In genomic region chr11:70234037-70234436, GRCm38 (mm10) we compare ENCODE assay signal across 11 mouse cellular contexts. TPM values are rescaled to one million over a fixed set of nuclear protein-coding genes. Genes with fewer than 3 reads are reported as not detected.
DNase-seq lines count a peak whose midpoint lies in the region; ATAC-seq lines count a peak whose summit lies in the region.
"Had no signal": no experiment of that assay in that cellular context is flagged by ENCODE, and none has a peak within 500 bp of the region (broad histone marks: within the 10 kb centered on the region; RNA-seq: fewer than 3 reads in every experiment).

No protein-coding gene starts in this region.

- WGBS in embryonic facial prominence, embryonic 14.5 days = 61% methylated on average over 5 of the region's 5 CpGs
- 66% methylated on average over 5 of the region's 5 CpGs for WGBS in limb, embryonic 10.5 days
- 60% methylated on average over 5 of the region's 5 CpGs for WGBS in hindbrain, embryonic 16.5 days

- H3K36me3 ChIP-seq in embryonic facial prominence, embryonic 14.5 days (ENCODE audit: control insufficient read depth, insufficient read depth, low read length) = peaks cover 16% of the 10 kb centered on the region
- H3K36me3 ChIP-seq in limb, embryonic 10.5 days = peaks cover 22% of the 10 kb centered on the region
- H3K36me3 ChIP-seq in hindbrain, embryonic 16.5 days (ENCODE audit: control insufficient read depth, insufficient read depth, low read length) = peaks cover 4% of the 10 kb centered on the region
- H3K36me3 ChIP-seq: intestine, embryonic 15.5 days had no signal

- H3K4me1 ChIP-seq in embryonic facial prominence, embryonic 14.5 days (ENCODE audit: control insufficient read depth, insufficient read depth, low read length) = peaks cover 23% of the 10 kb centered on the region
- peaks cover 79% of the 10 kb centered on the region for H3K4me1 ChIP-seq in limb, embryonic 10.5 days
- H3K4me1 ChIP-seq in hindbrain, embryonic 16.5 days (ENCODE audit: control insufficient read depth, insufficient read depth, low read depth, low read length) = peaks cover 25% of the 10 kb centered on the region

- no peak overlapping the region for H3K4me3 ChIP-seq in embryonic facial prominence, embryonic 14.5 days (ENCODE audit: low read depth, low read length)
- H3K4me3 ChIP-seq in limb, embryonic 10.5 days = no peak overlapping the region
- no peak overlapping the region for H3K4me3 ChIP-seq in hindbrain, embryonic 16.5 days (ENCODE audit: low read length)
- H3K4me3 ChIP-seq: intestine, embryonic 15.5 days; neural tube, embryonic 12.5 days had no signal

- peak; percentile 16 for DNase-seq in kidney, adult 18-20 months
- no peak for DNase-seq in kidney, adult 8-10 months
- peak; percentile 39 for DNase-seq in ZHBTc4 (ENCODE audit: low read depth, low spot score)
- no peak for DNase-seq in embryonic facial prominence, embryonic 14.5 days (ENCODE audit: low spot score)
- no peak for DNase-seq in limb, embryonic 10.5 days (ENCODE audit: low spot score)
- DNase-seq in adrenal gland, postnatal 36 days = no peak
- DNase-seq in thymus, postnatal 0 days (ENCODE audit: low spot score) = no peak

- H3K27me3 ChIP-seq in embryonic facial prominence, embryonic 14.5 days (replicated peaks; ENCODE audit: control insufficient read depth, insufficient read depth, low read length) = peaks cover 18% of the 10 kb centered on the region
- H3K27me3 ChIP-seq in limb, embryonic 10.5 days (ENCODE audit: low read depth, poor library complexity, severe bottlenecking) = peaks cover 18% of the 10 kb centered on the region
- peaks cover 7% of the 10 kb centered on the region; the same call in 1 of the 2 replicates for H3K27me3 ChIP-seq in hindbrain, embryonic 16.5 days (replicated peaks; ENCODE audit: control insufficient read depth, insufficient read depth, low read length)

- peak overlapping the region; percentile 62 for H3K4me2 ChIP-seq in embryonic facial prominence, embryonic 14.5 days (ENCODE audit: low read depth, low read length)
- no peak overlapping the region for H3K4me2 ChIP-seq in hindbrain, embryonic 16.5 days (ENCODE audit: low read length)
- H3K4me2 ChIP-seq: neural tube, embryonic 12.5 days had no signal

- H3K27ac ChIP-seq in embryonic facial prominence, embryonic 14.5 days (replicated peaks; ENCODE audit: low read depth, low read length) = peak overlapping the region; percentile 36; the same call in 1 of the 2 replicates
- peak overlapping the region; percentile 88 for H3K27ac ChIP-seq in limb, embryonic 10.5 days
- H3K27ac ChIP-seq in hindbrain, embryonic 16.5 days (ENCODE audit: low read depth, low read length) = no peak overlapping the region
- H3K27ac ChIP-seq: intestine, embryonic 15.5 days; liver, embryonic 14.5 days; neural tube, embryonic 12.5 days had no signal

- ATAC-seq in embryonic facial prominence, embryonic 14.5 days (ENCODE audit: low read depth) = no peak
- ATAC-seq in hindbrain, embryonic 16.5 days = no peak
- ATAC-seq: intestine, embryonic 15.5 days had no signal

- no peaks in the 10 kb centered on the region for H3K9me3 ChIP-seq in embryonic facial prominence, embryonic 14.5 days (ENCODE audit: control insufficient read depth, low read length)
- H3K9me3 ChIP-seq in limb, embryonic 10.5 days (replicated peaks) = no peaks in the 10 kb centered on the region
- no peaks in the 10 kb centered on the region for H3K9me3 ChIP-seq in hindbrain, embryonic 16.5 days (ENCODE audit: control insufficient read depth, low read length)
- H3K9me3 ChIP-seq: intestine, embryonic 15.5 days; neural tube, embryonic 12.5 days had no signal

- H3K9ac ChIP-seq in embryonic facial prominence, embryonic 14.5 days (ENCODE audit: low read depth, low read length) = no peak overlapping the region
- H3K9ac ChIP-seq in hindbrain, embryonic 16.5 days (ENCODE audit: low read depth, low read length) = no peak overlapping the region
- H3K9ac ChIP-seq: intestine, embryonic 15.5 days; liver, embryonic 14.5 days; neural tube, embryonic 12.5 days had no signal

RNA-seq across cellular contexts. Expression of gene 0610010K14Rik, which starts 3.7 kb away (rescaled TPM):
- 149 and 172 TPM in 2 replicates for polyA plus RNA-seq in embryonic facial prominence, embryonic 14.5 days (2014; fragmentation: Nextera tagmentation; extraction: Ambion mirVana)
- polyA plus RNA-seq in limb, embryonic 10.5 days (2016; fragmentation: Nextera tagmentation; extraction: Ambion mirVana) = 220 and 235 TPM in 2 replicates
- 167 and 175 TPM in 2 replicates for polyA plus RNA-seq in hindbrain, embryonic 16.5 days (2015; fragmentation: Nextera tagmentation; extraction: Ambion mirVana)
- 10 to 100 TPM; 38.6 to 61.4 TPM for total RNA-seq in adrenal gland, postnatal 36 days (2021)
- 174 and 191 TPM in 2 replicates for polyA plus RNA-seq in thymus, postnatal 0 days (2015; fragmentation: Nextera tagmentation; extraction: Ambion mirVana)

RNA-seq across cellular contexts. Expression of gene Bcl6b, which starts 4.4 kb away (rescaled TPM):
- polyA plus RNA-seq in embryonic facial prominence, embryonic 14.5 days (2014; fragmentation: Nextera tagmentation; extraction: Ambion mirVana) = 11.6 and 13.0 TPM in 2 replicates
- 5.6 and 7.5 TPM in 2 replicates for polyA plus RNA-seq in limb, embryonic 10.5 days (2016; fragmentation: Nextera tagmentation; extraction: Ambion mirVana)
- 5.1 and 6.6 TPM in 2 replicates for polyA plus RNA-seq in hindbrain, embryonic 16.5 days (2015; fragmentation: Nextera tagmentation; extraction: Ambion mirVana)
- total RNA-seq in adrenal gland, postnatal 36 days (2021) = 10 to 100 TPM; 10.7 to 18.9 TPM
- 1.9 and 2.2 TPM in 2 replicates for polyA plus RNA-seq in thymus, postnatal 0 days (2015; fragmentation: Nextera tagmentation; extraction: Ambion mirVana)

RNA-seq across cellular contexts. Expression of gene Gm21988, which starts 5.6 kb away (rescaled TPM):
- 9.9 and 12.2 TPM in 2 replicates for polyA plus RNA-seq in embryonic facial prominence, embryonic 14.5 days (2014; fragmentation: Nextera tagmentation; extraction: Ambion mirVana)
- 9.7 TPM in 2 replicates for polyA plus RNA-seq in limb, embryonic 10.5 days (2016; fragmentation: Nextera tagmentation; extraction: Ambion mirVana)
- polyA plus RNA-seq in hindbrain, embryonic 16.5 days (2015; fragmentation: Nextera tagmentation; extraction: Ambion mirVana) = 13.8 and 15.7 TPM in 2 replicates
- 1 to 10 TPM; 4.9 to 7.3 TPM for total RNA-seq in adrenal gland, postnatal 36 days (2021)
- polyA plus RNA-seq in thymus, postnatal 0 days (2015; fragmentation: Nextera tagmentation; extraction: Ambion mirVana) = 13.0 and 13.9 TPM in 2 replicates

RNA-seq across cellular contexts. Expression of gene Rnasek, which starts 5.6 kb away (rescaled TPM):
- 182 and 204 TPM in 2 replicates for polyA plus RNA-seq in embryonic facial prominence, embryonic 14.5 days (2014; fragmentation: Nextera tagmentation; extraction: Ambion mirVana)
- 84.7 and 93.5 TPM in 2 replicates for polyA plus RNA-seq in limb, embryonic 10.5 days (2016; fragmentation: Nextera tagmentation; extraction: Ambion mirVana)
- polyA plus RNA-seq in hindbrain, embryonic 16.5 days (2015; fragmentation: Nextera tagmentation; extraction: Ambion mirVana) = 416 and 443 TPM in 2 replicates
- 100 to 1,000 TPM; 224 to 245 TPM for total RNA-seq in adrenal gland, postnatal 36 days (2021)
- 355 and 365 TPM in 2 replicates for polyA plus RNA-seq in thymus, postnatal 0 days (2015; fragmentation: Nextera tagmentation; extraction: Ambion mirVana)

RNA-seq across cellular contexts. Expression of gene Slc16a13, which starts 13.2 kb away (rescaled TPM):
- polyA plus RNA-seq in embryonic facial prominence, embryonic 14.5 days (2014; fragmentation: Nextera tagmentation; extraction: Ambion mirVana) = 4.2 and 5.8 TPM in 2 replicates
- 11.6 and 16.3 TPM in 2 replicates for polyA plus RNA-seq in limb, embryonic 10.5 days (2016; fragmentation: Nextera tagmentation; extraction: Ambion mirVana)
- polyA plus RNA-seq in hindbrain, embryonic 16.5 days (2015; fragmentation: Nextera tagmentation; extraction: Ambion mirVana) = 11.9 and 15.2 TPM in 2 replicates
- total RNA-seq in adrenal gland, postnatal 36 days (2021) = 1 to 10 TPM; 2.7 to 3.0 TPM
- polyA plus RNA-seq in thymus, postnatal 0 days (2015; fragmentation: Nextera tagmentation; extraction: Ambion mirVana) = 2.3 and 2.4 TPM in 2 replicates

Comparison
In these comparisons a context has a peak if more than half of its experiments do, and no peak if none do; other contexts are left out.
1. DNase-seq: peak in kidney, adult 18-20 months (single experiment) and ZHBTc4 (single experiment); none in kidney, adult 8-10 months (0 of 2), embryonic facial prominence, embryonic 14.5 days (single experiment), limb, embryonic 10.5 days (single experiment), adrenal gland, postnatal 36 days (0 of 2) and thymus, postnatal 0 days (single experiment).